Mouse (Mus musculus) left cerebral cortex, postnatal 10 days (tissue): ENCODE measurements at regions not wholly inside any gene's neighbourhood (a gene's known extent, or its start where the extent isn't known, plus 50 kb on each side); places are given as distances from the start of the nearest gene placed in this dataset.
A peak's percentile ranks its signal among the peaks of the same experiment; 100 is the strongest.
"Not testable (repeated sequence)": the region's sequence is repeated elsewhere in the genome, so short reads cannot be mapped to it uniquely, and the experiment has no call there.

Experiments
- DNase-seq, 2 experiments: peaks; one replicate each; pipeline ENCODE4 v3.0.0; 2021 to 2022; ENCODE audit warnings: low spot score in 2 of 2, mixed read lengths in 1 of 2; ENCODE audit errors: extremely low spot score in 1 of 2
- intact Hi-C: fragments of 180-260 bp; cut with DNase I; formaldehyde crosslinking; loops from one replicate; pipeline ENCODE4 v1.15.1; 2025

- DNase-seq: no peak
- intact Hi-C loops: no loop called here
These were observed 116.4 kb upstream of the Vldlr start for GRCm38 (mm10) chr19:27099921-27100320.

DNA sequence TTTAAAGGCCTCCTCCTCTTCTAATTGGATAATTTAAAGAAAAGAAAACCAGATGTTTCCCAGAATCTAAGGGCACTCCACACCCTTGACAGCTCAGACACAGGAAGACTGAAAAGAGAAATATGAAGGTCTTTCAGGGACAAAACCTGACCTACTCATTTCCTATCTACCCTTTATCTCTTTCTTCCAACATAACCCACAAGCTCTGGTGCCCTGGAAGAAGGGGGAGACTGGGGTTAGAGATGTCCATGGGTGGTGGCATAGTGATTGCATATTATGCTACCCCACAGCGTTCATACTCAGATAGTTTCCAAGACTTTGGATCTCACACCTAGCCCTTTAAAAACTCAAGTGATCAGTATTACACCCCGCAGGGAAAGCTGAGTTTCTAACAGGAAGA is 105.8 kb upstream of the Vldlr start:
- intact Hi-C loops: no loop called here
- no peak for DNase-seq

- intact Hi-C loops: loop anchor here (5.0 to 10.0 kb wide), 3 partner anchors 44 to 294 kb away; no protein-coding TSS in a partner anchor
- no peak for DNase-seq
These were observed 95.4 kb upstream of the Vldlr start for GRCm38 (mm10) chr19:27120876-27121275.

DNA sequence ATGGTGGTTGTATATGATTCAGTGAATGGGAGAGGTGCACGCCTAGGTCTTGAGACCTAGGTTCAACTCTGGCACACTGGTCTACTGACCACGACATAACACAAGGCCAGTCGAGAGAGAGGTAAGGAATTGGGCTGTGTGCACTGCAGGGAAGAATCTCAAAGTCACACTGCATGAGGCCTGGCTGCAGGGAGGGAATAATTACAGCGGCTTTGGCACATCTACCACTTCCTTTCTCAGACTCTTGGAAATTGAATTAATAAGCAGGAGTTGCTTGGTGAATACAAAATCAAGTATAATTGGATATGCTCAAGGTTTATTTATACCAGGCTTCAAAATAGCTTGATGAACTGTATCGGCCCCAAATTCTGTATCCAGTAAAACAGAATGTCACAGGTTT is 93.9 kb upstream of the Vldlr start:
- intact Hi-C loops: loop anchor here (5.0 to 10.0 kb wide), 3 partner anchors 45 to 292 kb away; no protein-coding TSS in a partner anchor

GRCm38 (mm10) chr19:27123334-27123733 is 93.0 kb upstream of the Vldlr start:
- intact Hi-C loops: loop anchor here (5.0 to 10.0 kb wide), 3 partner anchors 46 to 291 kb away; no protein-coding TSS in a partner anchor
- DNase-seq: peak; percentile 79 to 87

More for the DNA sequence above, 93.9 kb upstream of the Vldlr start:
- DNase-seq: no peak

- DNase-seq: peak; percentile 48 to 71
- intact Hi-C loops: loop anchor here (5.0 to 10.0 kb wide), 3 partner anchors 47 to 291 kb away; no protein-coding TSS in a partner anchor
These were observed 92.3 kb upstream of the Vldlr start for GRCm38 (mm10) chr19:27123806-27124469.

DNA sequence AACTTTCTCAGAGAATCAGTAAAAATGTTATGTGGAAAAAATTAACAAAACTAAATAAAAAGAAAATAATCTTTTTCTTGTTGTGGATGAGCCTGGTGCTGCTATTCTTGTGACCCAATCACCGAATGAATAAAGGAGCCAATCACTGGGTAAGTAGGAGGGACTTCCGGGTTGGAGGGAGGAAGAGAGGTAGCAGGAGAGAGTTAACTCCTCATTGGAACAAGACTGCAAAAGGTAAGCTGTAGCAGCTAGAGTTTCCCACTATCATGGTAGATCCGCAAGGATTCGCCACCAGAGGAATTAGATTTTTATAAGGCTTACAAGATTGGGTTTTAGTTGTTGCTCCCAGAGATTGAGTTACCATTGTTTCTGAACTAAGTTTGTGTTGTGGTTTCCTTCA is 87.8 kb upstream of the Vldlr start:
- intact Hi-C loops: loop anchor here (10.0 kb wide), 2 partner anchors 154 to 286 kb away; no protein-coding TSS in a partner anchor
- not testable (repeated sequence) for DNase-seq

DNA sequence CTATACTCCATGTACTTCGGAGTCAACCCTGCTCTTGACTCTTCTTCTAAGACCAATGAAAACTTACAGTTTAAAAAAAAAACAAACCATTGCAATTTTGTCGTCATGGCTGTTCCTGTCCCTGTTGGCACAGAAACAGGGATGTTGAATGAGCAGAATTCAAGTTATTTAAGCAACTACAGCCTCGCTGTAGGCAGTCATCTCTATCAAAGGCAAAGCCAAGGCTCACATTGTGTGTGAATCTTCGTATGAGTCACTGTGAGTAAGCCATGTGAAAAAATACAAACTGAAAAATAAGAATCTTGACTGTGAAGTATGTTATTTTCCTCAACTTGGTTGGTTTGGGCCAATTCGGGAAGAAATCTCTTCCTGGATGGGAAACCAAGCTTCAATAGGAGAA is 81.9 kb upstream of the Vldlr start:
- intact Hi-C loops: no loop called here
- no peak for DNase-seq

DNA sequence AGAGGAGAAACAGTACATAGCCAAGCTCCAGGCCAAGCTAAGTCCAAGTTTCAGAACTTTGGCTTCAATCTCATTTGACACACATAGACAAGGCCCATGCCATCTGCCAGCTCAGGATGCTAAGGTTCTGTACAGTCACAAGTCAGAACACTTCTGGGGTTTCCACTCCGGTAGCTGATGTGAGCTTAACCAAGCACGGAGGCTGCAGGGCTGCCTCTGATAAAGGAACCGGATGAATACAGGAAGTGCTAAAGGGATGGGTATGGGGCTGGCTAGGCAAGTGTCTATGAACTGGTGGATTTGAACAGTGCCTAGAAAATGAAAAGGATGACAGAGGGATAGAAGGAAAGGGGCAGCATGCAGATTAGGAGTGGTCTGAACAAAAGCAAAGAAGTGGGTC is 75.4 kb upstream of the Vldlr start:
- DNase-seq: no peak
- intact Hi-C loops: no loop called here

DNA sequence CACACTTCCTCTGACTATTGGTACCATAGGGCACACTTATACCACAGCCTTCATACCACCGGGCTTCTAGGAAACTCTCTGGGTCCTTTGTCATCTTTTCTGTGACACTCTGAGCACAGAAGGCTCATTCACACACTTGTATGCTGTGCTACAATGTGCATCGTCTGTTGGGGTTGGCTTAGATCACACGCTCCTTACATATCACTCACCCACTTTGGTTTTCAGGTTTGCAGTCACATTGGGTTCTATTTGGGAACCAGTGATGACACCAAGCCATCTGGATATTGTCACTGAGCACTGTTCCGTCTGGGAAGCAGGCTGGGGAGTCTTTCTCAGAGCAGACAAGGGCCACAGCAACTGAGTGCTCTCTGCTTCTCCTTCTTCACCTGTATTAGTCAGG is 74.1 kb upstream of the Vldlr start:
- intact Hi-C loops: no loop called here
- no peak for DNase-seq

- DNase-seq: no peak
- intact Hi-C loops: no loop called here
These were observed 68.9 kb upstream of the Vldlr start for GRCm38 (mm10) chr19:27147404-27147803.

GRCm38 (mm10) chr19:27148330-27148729 is 68.0 kb upstream of the Vldlr start:
- intact Hi-C loops: no loop called here
- no peak for DNase-seq

GRCm38 (mm10) chr19:27149567-27149966 is 66.7 kb upstream of the Vldlr start:
- intact Hi-C loops: no loop called here
- DNase-seq: no peak

- intact Hi-C loops: no loop called here
- DNase-seq: no peak
These were observed 54.4 kb upstream of the Vldlr start for GRCm38 (mm10) chr19:27161933-27162332.
